Mouse (Mus musculus): Measurements from ENCODE around the gene Gm49403. TPM values are rescaled to one million over a fixed set of nuclear protein-coding genes. Genes with fewer than 3 reads are reported as not detected.
"Not testable (repeated sequence)": the region's sequence is repeated elsewhere in the genome, so short reads cannot be mapped to it uniquely, and the experiment has no call there.

Gene Gm49403
- polyA plus RNA-seq, 1 experiment from 2014 or later, result not detected

GRCm38 (mm10) chr19:8850402-8850901 lies 33.3 kb upstream of the Gm49403 start, which contains the start of gene Lrrn4cl:
TSS of gene Lrrn4cl (plus strand) at chr19:8850768.
- Histone ChIP-seq H3K36me3 (peaks cover 33% of the 10 kb centered on the region), H3K4me2 (no peak within 1 kb of the TSS), H3K9me3 (replicated peaks) (no peaks in the 10 kb centered on the region), H3K4me1 (peaks cover 2% of the 10 kb centered on the region; the same call in 1 of the 2 replicates), H3K27ac (no peak within 1 kb of the TSS), H3K27me3 (replicated peaks) (0 out of 2 replicates have a peak, but pooled peaks cover 4% of the 10 kb centered on the region), H3K4me3 (no peak within 1 kb of the TSS), H3K9ac (no peak within 1 kb of the TSS)
- 0 out of 2 replicates have a peak, but pooled peaks have one; percentile 32 for ATAC-seq
- 42% methylated on average over 7 of the region's 7 CpGs for WGBS (ENCODE audit: insufficient replicate concordance)

- Histone ChIP-seq H3K36me3 (peaks cover 21% of the 10 kb centered on the region), H3K4me1 (peaks cover 2% of the 10 kb centered on the region; the same call in 1 of the 2 replicates), H3K27ac (no peak overlapping the region), H3K4me3 (no peak overlapping the region), H3K4me2 (no peak overlapping the region), H3K27me3 (replicated peaks) (0 out of 2 replicates have a peak, but pooled peaks cover 7% of the 10 kb centered on the region), H3K9ac (no peak overlapping the region), H3K9me3 (replicated peaks) (no peaks in the 10 kb centered on the region)
- ATAC-seq, result no peak
- 43% methylated on average over 7 of the region's 7 CpGs for WGBS (ENCODE audit: insufficient replicate concordance)
These were observed 32.1 kb upstream of the Gm49403 start for GRCm38 (mm10) chr19:8851639-8852038.

GRCm38 (mm10) chr19:8852236-8852928 lies 31.3 kb upstream of the Gm49403 start:
- Histone ChIP-seq H3K36me3 (peaks cover 14% of the 10 kb centered on the region), H3K27ac (no peak overlapping the region), H3K4me3 (no peak overlapping the region), H3K27me3 (replicated peaks) (0 out of 2 replicates have a peak, but pooled peaks cover 7% of the 10 kb centered on the region), H3K9ac (no peak overlapping the region), H3K4me2 (no peak overlapping the region), H3K9me3 (replicated peaks) (no peaks in the 10 kb centered on the region), H3K4me1 (peaks cover 2% of the 10 kb centered on the region; the same call in 1 of the 2 replicates)
- 49% methylated on average over 10 of the region's 10 CpGs for WGBS (ENCODE audit: insufficient replicate concordance)
- ATAC-seq, result no peak

- no peak overlapping the region for H3K4me3 ChIP-seq
- ATAC-seq, result no peak
These were observed 30.6 kb upstream of the Gm49403 start for GRCm38 (mm10) chr19:8853117-8853516.

GRCm38 (mm10) chr19:8857689-8858088 lies 26.0 kb upstream of the Gm49403 start:
- no peak for ATAC-seq
- Histone ChIP-seq H3K4me3 (no peak overlapping the region), H3K27me3 (replicated peaks) (0 out of 2 replicates have a peak, but pooled peaks cover 3% of the 10 kb centered on the region), H3K9ac (no peak overlapping the region), H3K9me3 (replicated peaks) (no peaks in the 10 kb centered on the region), H3K4me2 (no peak overlapping the region), H3K4me1 (no peaks in the 10 kb centered on the region), H3K36me3 (no peaks in the 10 kb centered on the region), H3K27ac (no peak overlapping the region)
- WGBS (ENCODE audit: insufficient replicate concordance), result 24% methylated on average over 4 of the region's 4 CpGs

More at GRCm38 (mm10) chr19:8853117-8853516, 30.6 kb upstream of the Gm49403 start:
- Histone ChIP-seq H3K27me3 (replicated peaks) (0 out of 2 replicates have a peak, but pooled peaks cover 7% of the 10 kb centered on the region), H3K9ac (no peak overlapping the region), H3K36me3 (peaks cover 7% of the 10 kb centered on the region), H3K27ac (no peak overlapping the region), H3K9me3 (replicated peaks) (no peaks in the 10 kb centered on the region), H3K4me1 (peaks cover 2% of the 10 kb centered on the region; the same call in 1 of the 2 replicates), H3K4me2 (no peak overlapping the region)
- WGBS (ENCODE audit: insufficient replicate concordance), result 71% methylated on average over 3 of the region's 3 CpGs

- H3K27me3 ChIP-seq (replicated peaks), result 0 out of 2 replicates have a peak, but pooled peaks cover 3% of the 10 kb centered on the region
- no peaks in the 10 kb centered on the region for H3K4me1 ChIP-seq
- no peak overlapping the region for H3K9ac ChIP-seq
- peak; percentile 42; the same call in 1 of the 2 replicates for ATAC-seq
- H3K4me2 ChIP-seq, result no peak overlapping the region
- no peak overlapping the region for H3K27ac ChIP-seq
- H3K36me3 ChIP-seq, result no peaks in the 10 kb centered on the region
- H3K9me3 ChIP-seq (replicated peaks), result no peaks in the 10 kb centered on the region
- no peak overlapping the region for H3K4me3 ChIP-seq
- WGBS (ENCODE audit: insufficient replicate concordance), result 7% methylated on average over 1 of the region's 1 CpGs
These were observed 24.7 kb upstream of the Gm49403 start for GRCm38 (mm10) chr19:8859018-8859417.

- H3K27ac ChIP-seq, result no peak overlapping the region
- H3K9ac ChIP-seq, result no peak overlapping the region
- H3K4me2 ChIP-seq, result no peak overlapping the region
- ATAC-seq, result no peak
- 69% methylated on average over 6 of the region's 6 CpGs for WGBS (ENCODE audit: insufficient replicate concordance)
- no peaks in the 10 kb centered on the region for H3K36me3 ChIP-seq
- H3K4me1 ChIP-seq, result peaks cover 8% of the 10 kb centered on the region; the same call in 1 of the 2 replicates
- H3K9me3 ChIP-seq (replicated peaks), result no peaks in the 10 kb centered on the region
- no peak overlapping the region for H3K4me3 ChIP-seq
- H3K27me3 ChIP-seq (replicated peaks), result no peaks in the 10 kb centered on the region
These were observed 19.5 kb upstream of the Gm49403 start for GRCm38 (mm10) chr19:8864265-8864664.

GRCm38 (mm10) chr19:8870381-8870780 lies 13.3 kb upstream of the Gm49403 start:
- H3K4me2 ChIP-seq, result peak overlapping the region; percentile 84
- not testable (repeated sequence) for H3K9me3 ChIP-seq (replicated peaks); H3K27me3 ChIP-seq (replicated peaks)

GRCm38 (mm10) chr19:8870838-8871237 lies 12.9 kb upstream of the Gm49403 start:
- peak; percentile 22 for ATAC-seq
- peak overlapping the region; percentile 91 for H3K9ac ChIP-seq

More at GRCm38 (mm10) chr19:8870381-8870780, 13.3 kb upstream of the Gm49403 start:
- H3K4me1 ChIP-seq, result peaks cover 40% of the 10 kb centered on the region
- WGBS (ENCODE audit: insufficient replicate concordance), result 67% methylated on average over 3 of the region's 3 CpGs
- ATAC-seq, result not testable (repeated sequence)
- H3K4me3 ChIP-seq, result peak overlapping the region; percentile 78
- peak overlapping the region; percentile 86 for H3K27ac ChIP-seq
- peaks cover 23% of the 10 kb centered on the region for H3K36me3 ChIP-seq
- H3K9ac ChIP-seq, result peak overlapping the region; percentile 91

GRCm38 (mm10) chr19:8871267-8872186 lies 12.2 kb upstream of the Gm49403 start, which contains the start of gene Ubxn1:
TSS of gene Ubxn1 (plus strand) at chr19:8871496.
- peak within 1 kb of the TSS; percentile 84 for H3K4me2 ChIP-seq
- H3K4me3 ChIP-seq, result peak within 1 kb of the TSS; percentile 78
- under 1% methylated on average over 59 of the region's 59 CpGs for WGBS (ENCODE audit: insufficient replicate concordance)
- ATAC-seq, result peak; percentile 96
- no peaks in the 10 kb centered on the region for H3K27me3 ChIP-seq (replicated peaks)
- H3K9me3 ChIP-seq (replicated peaks), result no peaks in the 10 kb centered on the region
- H3K27ac ChIP-seq, result peak within 1 kb of the TSS; percentile 86
- H3K36me3 ChIP-seq, result peaks cover 35% of the 10 kb centered on the region
- H3K9ac ChIP-seq, result peak within 1 kb of the TSS; percentile 91
- H3K4me1 ChIP-seq, result peaks cover 40% of the 10 kb centered on the region

More at GRCm38 (mm10) chr19:8870838-8871237, 12.9 kb upstream of the Gm49403 start:
- H3K27me3 ChIP-seq (replicated peaks), result no peaks in the 10 kb centered on the region
- H3K27ac ChIP-seq, result peak overlapping the region; percentile 86
- peak overlapping the region; percentile 84 for H3K4me2 ChIP-seq
- H3K4me1 ChIP-seq, result peaks cover 40% of the 10 kb centered on the region
- peaks cover 28% of the 10 kb centered on the region for H3K36me3 ChIP-seq
- WGBS (ENCODE audit: insufficient replicate concordance), result 27% methylated on average over 9 of the region's 9 CpGs
- peak overlapping the region; percentile 78 for H3K4me3 ChIP-seq
- H3K9me3 ChIP-seq (replicated peaks), result no peaks in the 10 kb centered on the region

GRCm38 (mm10) chr19:8872266-8872840 lies 11.4 kb upstream of the Gm49403 start:
- peak overlapping the region; percentile 84 for H3K4me2 ChIP-seq
- peaks cover 40% of the 10 kb centered on the region for H3K4me1 ChIP-seq
- peak overlapping the region; percentile 91 for H3K9ac ChIP-seq
- peaks cover 42% of the 10 kb centered on the region for H3K36me3 ChIP-seq
- no peaks in the 10 kb centered on the region for H3K27me3 ChIP-seq (replicated peaks)
- no peak for ATAC-seq
- peak overlapping the region; percentile 78 for H3K4me3 ChIP-seq
- H3K27ac ChIP-seq, result peak overlapping the region; percentile 86
- WGBS (ENCODE audit: insufficient replicate concordance), result 60% methylated on average over 10 of the region's 10 CpGs
- H3K9me3 ChIP-seq (replicated peaks), result no peaks in the 10 kb centered on the region

All from liver, embryonic 12.5 days (tissue).